Mouse (Mus musculus): ENCODE results near the gene Slc22a2.

GRCm38 (mm10) chr17:12607202-12607601 is 23.3 kb downstream of the Slc22a2 start:
- no peak for TF ChIP-seq POLR2A (IDR thresholded peaks at IDR 0.05; ENCODE audit: extremely low read depth, insufficient read depth, low read length)
- TF ChIP-seq CTCF (IDR thresholded peaks at IDR 0.05; ENCODE audit: extremely low read depth, insufficient read depth, low read length), result no peak
